Mouse (Mus musculus) ES-Bruce4 (cell line): ENCODE measurements around the gene Hoxb1.

Experiments
- CTCF ChIP-seq: IDR thresholded peaks from one replicate; pipeline ENCODE4 v1.8.1; 2011; ENCODE audit warnings: low read depth, low read length
- EP300 ChIP-seq: IDR thresholded peaks from 2 replicates; pipeline ENCODE4 v1.6.1; 2011; ENCODE audit warnings: low read depth, low read length; ENCODE audit not compliant: insufficient read depth
- POLR2A ChIP-seq: IDR thresholded peaks from one replicate; pipeline ENCODE4 v1.8.1; 2011; ENCODE audit warnings: low read length; ENCODE audit not compliant: insufficient read depth

- no peak for TF ChIP-seq CTCF
- no peak for TF ChIP-seq POLR2A
- no peak for TF ChIP-seq EP300
Measured at GRCm38 (mm10) chr11:96387635-96388034, 22.1 kb downstream of the Hoxb1 start.
